In the genomic region with DNA sequence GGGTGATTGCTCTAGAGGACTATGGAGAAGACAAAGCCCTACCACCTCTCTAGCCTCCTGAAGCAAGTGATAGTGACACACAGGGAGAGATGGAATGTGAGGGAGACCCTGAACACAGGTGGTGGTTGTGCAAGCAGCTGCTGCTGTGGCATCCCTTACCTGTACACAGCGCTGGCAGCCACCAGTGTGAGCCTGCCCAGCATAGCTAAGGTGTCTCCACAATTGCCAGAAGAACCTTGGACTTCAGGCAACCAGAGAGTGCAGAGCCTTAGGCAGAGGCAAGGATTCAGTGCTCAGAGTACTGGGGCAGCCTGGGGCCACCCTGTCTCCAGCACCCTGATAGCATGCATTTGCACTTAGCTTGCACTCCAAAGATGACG, we compare ENCODE assay signal across 10 mouse cellular contexts.
DNase-seq lines count a peak whose midpoint lies in the region; ATAC-seq lines count a peak whose summit lies in the region.
"Had no signal": no experiment of that assay in that cellular context is flagged by ENCODE, and none has a peak within 500 bp of the region (broad histone marks: within the 10 kb centered on the region; RNA-seq: fewer than 3 reads in every experiment).

No protein-coding gene starts in this region.

- peak overlapping the region; percentile 16 to 21; a peak in 2 of 4 replicates for H3K4me3 ChIP-seq in heart, embryonic 14.5 days (ENCODE audit: control insufficient read depth in 1 of 2, insufficient read depth in 1 of 2, low read depth in 1 of 2, low read length in 2 of 2)
- H3K4me3 ChIP-seq in embryonic facial prominence, embryonic 11.5 days (ENCODE audit: low read depth, low read length): no peak overlapping the region
- no peak overlapping the region for H3K4me3 ChIP-seq in hindbrain, embryonic 14.5 days (replicated peaks; ENCODE audit: low read length)

- WGBS in heart, embryonic 14.5 days: 32% methylated on average over 2 of the region's 2 CpGs
- WGBS in embryonic facial prominence, embryonic 11.5 days: 38% methylated on average over 2 of the region's 2 CpGs
- 32% methylated on average over 2 of the region's 2 CpGs for WGBS in hindbrain, embryonic 14.5 days

- no peak overlapping the region for H3K9ac ChIP-seq in heart, embryonic 14.5 days (ENCODE audit: low read length)
- no peak overlapping the region for H3K9ac ChIP-seq in embryonic facial prominence, embryonic 11.5 days (replicated peaks; ENCODE audit: low read length)
- H3K9ac ChIP-seq in hindbrain, embryonic 14.5 days: no peak overlapping the region

- H3K4me1 ChIP-seq in heart, embryonic 14.5 days (ENCODE audit: control insufficient read depth in 2 of 2, insufficient read depth in 2 of 2, low read length in 2 of 2): peaks cover 0 to 2% of the 10 kb centered on the region in 2 experiments; a peak in 1 of 4 replicates
- no peaks in the 10 kb centered on the region for H3K4me1 ChIP-seq in embryonic facial prominence, embryonic 11.5 days (ENCODE audit: control insufficient read depth, insufficient read depth, low read length)
- H3K4me1 ChIP-seq in hindbrain, embryonic 14.5 days (replicated peaks; ENCODE audit: control insufficient read depth, insufficient read depth, low read length): peaks cover 8% of the 10 kb centered on the region; the same call in 1 of the 2 replicates

- ATAC-seq in heart, embryonic 14.5 days (ENCODE audit: insufficient number of reproducible peaks, insufficient read depth, low FRiP score, low read depth): no peak
- ATAC-seq in embryonic facial prominence, embryonic 11.5 days (replicated peaks; ENCODE audit: insufficient number of reproducible peaks, low FRiP score, low TSS enrichment, low read depth): 0 out of 2 replicates have a peak, but pooled peaks have one; percentile 16
- peak; percentile 28; the same call in 1 of the 2 replicates for ATAC-seq in hindbrain, embryonic 14.5 days (ENCODE audit: low FRiP score)
- ATAC-seq in megakaryocyte-erythroid progenitor cell, adult 5-6 weeks (replicated peaks; ENCODE audit: low FRiP score, low TSS enrichment, poor library complexity, severe bottlenecking): peak; percentile 14; the same call in 1 of the 2 replicates
- no peak for ATAC-seq in erythroblast, adult 5-6 weeks (replicated peaks; ENCODE audit: low FRiP score, poor library complexity, severe bottlenecking)

- no peaks in the 10 kb centered on the region for H3K36me3 ChIP-seq in heart, embryonic 14.5 days (ENCODE audit: control insufficient read depth, insufficient read depth, low read length)
- no peaks in the 10 kb centered on the region for H3K36me3 ChIP-seq in embryonic facial prominence, embryonic 11.5 days (replicated peaks; ENCODE audit: control insufficient read depth, insufficient read depth, low read depth, low read length)
- no peaks in the 10 kb centered on the region for H3K36me3 ChIP-seq in hindbrain, embryonic 14.5 days (replicated peaks; ENCODE audit: control insufficient read depth, insufficient read depth)

- no peaks in the 10 kb centered on the region for H3K27me3 ChIP-seq in heart, embryonic 14.5 days (ENCODE audit: control insufficient read depth, insufficient read depth, low read length)
- no peaks in the 10 kb centered on the region for H3K27me3 ChIP-seq in embryonic facial prominence, embryonic 11.5 days (ENCODE audit: control insufficient read depth, insufficient read depth, low read length)
- H3K27me3 ChIP-seq in hindbrain, embryonic 14.5 days (ENCODE audit: control insufficient read depth, insufficient read depth, low read length): no peaks in the 10 kb centered on the region

- peak overlapping the region; percentile 60 for H3K4me2 ChIP-seq in heart, embryonic 14.5 days (ENCODE audit: low read length)
- H3K4me2 ChIP-seq in embryonic facial prominence, embryonic 11.5 days (ENCODE audit: low read depth, low read length): peak overlapping the region; percentile 29; the same call in 1 of the 2 replicates
- H3K4me2 ChIP-seq in hindbrain, embryonic 14.5 days (replicated peaks): peak overlapping the region; percentile 40

- intact Hi-C loops in heart, postnatal 10 days (cut with DNase I): loop anchor here (5.0 kb wide), 1 partner anchor 73 kb away; no protein-coding TSS in a partner anchor

- no peak for DNase-seq in heart, postnatal 10 days
- DNase-seq in embryonic facial prominence, embryonic 11.5 days (ENCODE audit: low spot score): no peak
- no peak for DNase-seq in hindbrain, embryonic 14.5 days (ENCODE audit: low spot score)
- no peak for DNase-seq in Muller cell, postnatal 12 days (ENCODE audit: inconsistent ontology term)
- no peak for DNase-seq in right cerebral cortex, postnatal 4 days
- DNase-seq: adrenal gland, adult 8-10 months; thymus, postnatal 36 days had no signal

- H3K9me3 ChIP-seq in heart, embryonic 14.5 days (ENCODE audit: control insufficient read depth, low read length): no peaks in the 10 kb centered on the region
- no peaks in the 10 kb centered on the region for H3K9me3 ChIP-seq in embryonic facial prominence, embryonic 11.5 days (replicated peaks; ENCODE audit: control insufficient read depth, low read length)
- H3K9me3 ChIP-seq in hindbrain, embryonic 14.5 days (ENCODE audit: control insufficient read depth, low read length): no peaks in the 10 kb centered on the region

- H3K27ac ChIP-seq in heart, embryonic 14.5 days (replicated peaks in 1 of 2; ENCODE audit: control insufficient read depth in 1 of 2, insufficient read depth in 1 of 2, low read depth in 2 of 2, low read length in 2 of 2): no peak overlapping the region
- no peak overlapping the region for H3K27ac ChIP-seq in embryonic facial prominence, embryonic 11.5 days (replicated peaks; ENCODE audit: low read depth, low read length)
- no peak overlapping the region for H3K27ac ChIP-seq in hindbrain, embryonic 14.5 days

Comparison
In these comparisons a context has a peak if more than half of its experiments do, and no peak if none do; other contexts are left out.
1. ATAC-seq: peak in embryonic facial prominence, embryonic 11.5 days (single experiment), hindbrain, embryonic 14.5 days (single experiment) and megakaryocyte-erythroid progenitor cell, adult 5-6 weeks (single experiment); none in heart, embryonic 14.5 days (single experiment) and erythroblast, adult 5-6 weeks (single experiment).
2. H3K4me3 ChIP-seq: peak in heart, embryonic 14.5 days (2 of 2); none in embryonic facial prominence, embryonic 11.5 days (single experiment) and hindbrain, embryonic 14.5 days (single experiment).
3. Peak in every context shown above with its lines, with median percentiles within 50 percentile points of each other: H3K4me2 ChIP-seq.